Mouse (Mus musculus): ENCODE results near the gene Plg. TPM values are rescaled to one million over a fixed set of nuclear protein-coding genes. Genes with fewer than 3 reads are reported as not detected.
A peak's percentile ranks its signal among the peaks of the same experiment; 100 is the strongest.

Plg gene
- total RNA-seq, 2 experiments from 2014 or later, result not detected

GRCm38 (mm10) chr17:12452862-12453531 lies 74.6 kb downstream of the Plg start:
- DNase-seq (ENCODE audit: extremely low spot score in 1 of 2, low spot score in 1 of 2), result no peak

DNA sequence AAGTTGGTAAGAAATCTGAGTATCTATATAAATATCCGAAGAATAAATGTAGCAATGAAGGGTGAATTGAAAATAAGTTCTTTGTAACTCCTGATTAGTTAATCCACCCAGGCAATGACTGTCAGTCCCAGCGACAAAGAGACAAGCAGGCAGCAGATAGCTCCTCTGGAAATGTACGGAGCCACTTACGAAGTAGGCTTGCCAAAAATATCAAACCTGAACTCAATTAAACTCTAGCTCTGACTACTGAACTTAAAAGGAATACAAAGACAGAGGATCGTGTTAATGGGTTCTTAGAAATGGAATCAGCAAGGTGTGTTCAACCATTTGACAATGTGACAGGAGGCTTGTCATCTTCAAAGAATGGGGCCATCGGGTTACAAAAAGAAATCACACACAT lies 75.3 kb downstream of the Plg start:
- no peak for DNase-seq (ENCODE audit: extremely low spot score in 1 of 2, low spot score in 1 of 2)

DNA sequence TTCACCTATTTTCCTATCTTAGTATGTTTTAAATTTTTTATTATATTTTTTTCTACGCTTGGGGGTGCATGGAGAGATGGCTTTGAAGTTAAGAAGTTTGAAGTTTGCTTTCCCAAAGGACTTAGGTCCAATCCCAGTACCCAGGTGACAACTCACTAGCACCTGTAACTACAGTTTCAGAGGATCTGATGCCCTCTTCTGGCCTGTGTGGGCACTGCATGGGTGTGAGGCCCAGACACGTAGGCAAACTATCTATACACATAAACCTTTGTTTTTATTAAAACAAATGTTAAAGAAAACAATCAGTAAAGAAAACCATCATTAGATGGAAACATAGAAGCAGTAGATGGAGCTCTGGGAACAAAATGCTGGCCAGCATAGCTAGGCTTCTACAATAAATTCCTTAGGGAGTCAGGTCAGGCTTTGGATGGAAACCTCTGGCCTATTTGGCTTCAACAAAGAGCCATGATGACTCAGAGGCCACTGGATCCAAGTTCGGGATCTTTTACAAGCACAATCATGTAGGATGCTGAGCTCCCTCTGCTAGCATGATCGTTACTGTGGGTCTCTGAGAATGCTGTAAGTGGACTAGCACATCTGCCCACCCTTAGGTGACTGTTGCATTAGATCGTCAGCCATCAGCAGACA lies 76.9 kb downstream of the Plg start:
- peak in 1 of 2 experiments; percentile 51 for DNase-seq (ENCODE audit: extremely low spot score in 1 of 2, low spot score in 1 of 2)

- DNase-seq (ENCODE audit: extremely low spot score in 1 of 2, low spot score in 1 of 2), result no peak
These were observed 82.8 kb downstream of the Plg start for GRCm38 (mm10) chr17:12461168-12461567.

GRCm38 (mm10) chr17:12466501-12467000 lies 88.1 kb downstream of the Plg start:
- no peak for DNase-seq (ENCODE audit: extremely low spot score in 1 of 2, low spot score in 1 of 2)

- no peak for DNase-seq (ENCODE audit: extremely low spot score in 1 of 2, low spot score in 1 of 2)
These were observed 89.2 kb downstream of the Plg start for GRCm38 (mm10) chr17:12467642-12468041.

GRCm38 (mm10) chr17:12468745-12469144 lies 90.3 kb downstream of the Plg start:
- DNase-seq (ENCODE audit: extremely low spot score in 1 of 2, low spot score in 1 of 2), result no peak

Other genes starting within 250 kb of the Plg start
- 10 to 100 TPM; 56.9 to 58.6 TPM for gene Map3k4, start 59.8 kb upstream of the Plg start, total RNA-seq (2021)
- gene Slc22a3, start 129.1 kb downstream of the Plg start, total RNA-seq (2021), result 1 to 10 TPM in 1 of 2 experiments, under 1 TPM in 1; 0.54 to 1.0 TPM
- gene Slc22a2, start 205.5 kb downstream of the Plg start, total RNA-seq (2021), result under 1 TPM; 0.19 to 0.25 TPM